Mouse (Mus musculus): ENCODE results near the gene Fam120b. TPM values are rescaled to one million over a fixed set of nuclear protein-coding genes. Genes with fewer than 3 reads are reported as not detected.

Gene Fam120b
- polyA plus RNA-seq, 1 experiment: 33.8 TPM

DNA sequence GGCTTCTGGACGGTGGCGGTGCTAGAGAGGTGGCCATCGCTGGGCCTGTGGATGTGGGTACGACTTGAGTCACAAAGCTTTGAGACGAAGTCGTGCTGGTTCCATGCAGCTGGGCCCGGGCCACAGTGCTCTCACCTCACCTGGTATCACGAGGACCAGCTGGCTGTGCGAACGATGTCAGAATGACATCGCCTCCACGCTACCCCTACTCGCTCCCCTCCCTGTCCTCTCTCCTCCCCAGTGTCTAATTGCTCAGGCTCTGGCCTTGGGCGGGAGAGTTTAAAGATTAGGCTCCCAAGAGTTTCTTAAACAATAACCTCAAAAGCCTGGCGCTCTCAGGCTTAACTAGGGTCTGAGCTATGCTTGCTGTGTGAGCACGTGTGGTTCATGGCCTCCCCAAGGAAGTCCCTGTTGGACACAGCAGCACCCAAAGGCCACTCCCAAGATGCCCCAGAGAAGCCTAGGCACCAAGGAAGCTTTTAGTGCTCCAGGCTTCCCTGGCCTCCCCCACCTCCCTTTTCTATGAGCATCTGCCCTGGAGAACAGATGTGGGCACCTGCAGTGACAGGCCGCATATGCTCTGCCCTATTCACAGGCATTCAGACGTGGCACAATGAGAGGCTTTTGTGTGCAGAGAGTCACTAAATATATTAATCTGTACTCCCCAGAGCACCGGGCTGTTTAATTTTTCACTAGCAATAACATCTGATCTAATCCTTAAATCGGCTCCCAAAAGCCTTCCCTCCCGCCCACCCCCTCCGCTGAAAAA, 14.7 kb upstream of the Fam120b start:
- Histone ChIP-seq H3K27ac (ENCODE audit: insufficient read depth, low read length) (no peak overlapping the region), H3K27me3 (ENCODE audit: control insufficient read depth, insufficient read depth, low read length) (peaks cover 2% of the 10 kb centered on the region; the same call in 1 of the 2 replicates), H3K4me1 (ENCODE audit: control insufficient read depth, insufficient read depth, low read length) (no peaks in the 10 kb centered on the region), H3K4me3 (replicated peaks; ENCODE audit: insufficient read depth, low read depth, low read length) (no peak overlapping the region)
- 18% methylated on average over 22 of the region's 22 CpGs for WGBS
- DNase-seq: no peak
- no peak for TF ChIP-seq POLR2A (IDR thresholded peaks at IDR 0.05; ENCODE audit: borderline replicate concordance, insufficient read depth, low read length)
- TF ChIP-seq CTCF (IDR thresholded peaks at IDR 0.05; ENCODE audit: borderline replicate concordance, insufficient read depth, low read depth, low read length): no peak

DNA sequence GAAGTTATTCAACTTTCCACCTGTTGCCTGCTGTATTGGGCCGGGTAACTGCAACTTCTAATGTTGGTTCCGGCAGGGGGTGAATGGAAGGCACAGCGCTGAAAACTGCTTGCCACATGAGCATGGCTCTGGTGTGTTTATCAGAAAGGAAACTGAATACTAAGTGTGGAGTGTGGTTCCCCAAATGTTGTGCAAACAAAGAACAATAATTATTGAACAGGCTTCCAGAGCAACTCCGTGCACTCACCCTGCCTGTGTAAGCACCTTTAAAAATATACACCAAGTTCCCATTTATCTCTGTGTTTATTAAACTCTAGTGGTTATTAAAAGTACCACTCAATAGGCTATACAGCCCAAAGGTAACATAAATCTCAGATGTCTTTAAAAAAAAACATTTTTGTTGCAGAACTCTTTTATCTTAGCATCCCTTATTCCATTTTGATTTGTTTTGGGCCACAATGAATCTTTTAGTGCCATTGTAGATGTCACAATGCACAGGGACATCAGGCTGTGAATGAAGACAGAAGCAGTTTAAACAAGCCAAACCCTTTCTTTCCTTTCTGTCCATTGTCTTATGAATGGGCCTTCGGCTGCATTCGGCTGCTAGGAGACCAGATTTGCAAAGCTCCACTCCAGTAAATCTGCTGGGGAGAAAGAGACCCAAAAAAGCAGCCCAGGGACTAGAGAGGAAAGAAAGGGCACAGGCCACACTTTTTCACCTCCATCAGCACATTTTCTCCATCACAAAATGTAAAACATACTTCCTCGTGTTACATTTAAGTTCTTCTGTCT, 13.9 kb upstream of the Fam120b start:
- WGBS: 41% methylated on average over 7 of the region's 7 CpGs
- TF ChIP-seq CTCF (IDR thresholded peaks at IDR 0.05; ENCODE audit: borderline replicate concordance, insufficient read depth, low read depth, low read length) (no peak), POLR2A (IDR thresholded peaks at IDR 0.05; ENCODE audit: borderline replicate concordance, insufficient read depth, low read length) (no peak)
- H3K27ac ChIP-seq (ENCODE audit: insufficient read depth, low read length): no peak overlapping the region

DNA sequence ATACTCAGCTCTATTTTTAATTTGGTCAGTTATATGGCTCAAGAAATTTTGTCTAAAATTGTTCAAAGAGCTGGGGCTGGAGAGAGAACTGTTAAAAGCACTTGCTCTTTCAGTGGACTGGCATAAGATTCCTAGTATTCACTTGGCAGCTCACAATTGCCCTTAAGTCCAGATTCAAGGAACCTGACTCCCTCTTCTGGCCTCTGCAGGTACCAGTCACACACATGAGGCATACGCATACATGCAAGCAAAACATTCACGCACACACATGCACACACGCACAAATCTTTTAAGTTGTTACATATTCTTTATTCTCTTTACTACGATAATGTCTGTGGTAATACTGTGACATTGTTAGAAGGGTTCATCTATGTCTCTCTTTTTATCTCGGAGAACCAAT, 12.6 kb upstream of the Fam120b start:
- 97% methylated on average over 5 of the region's 5 CpGs for WGBS
- DNase-seq: no peak
- Histone ChIP-seq H3K4me1 (ENCODE audit: control insufficient read depth, insufficient read depth, low read length) (no peaks in the 10 kb centered on the region), H3K4me3 (replicated peaks; ENCODE audit: insufficient read depth, low read depth, low read length) (no peak overlapping the region), H3K27ac (ENCODE audit: insufficient read depth, low read length) (no peak overlapping the region), H3K27me3 (ENCODE audit: control insufficient read depth, insufficient read depth, low read length) (peaks cover 2% of the 10 kb centered on the region; the same call in 1 of the 2 replicates)
- TF ChIP-seq POLR2A (IDR thresholded peaks at IDR 0.05; ENCODE audit: borderline replicate concordance, insufficient read depth, low read length): no peak

More for the DNA sequence above, 13.9 kb upstream of the Fam120b start:
- peaks cover 2% of the 10 kb centered on the region; the same call in 1 of the 2 replicates for H3K27me3 ChIP-seq (ENCODE audit: control insufficient read depth, insufficient read depth, low read length)
- no peaks in the 10 kb centered on the region for H3K4me1 ChIP-seq (ENCODE audit: control insufficient read depth, insufficient read depth, low read length)
- no peak for DNase-seq
- no peak overlapping the region for H3K4me3 ChIP-seq (replicated peaks; ENCODE audit: insufficient read depth, low read depth, low read length)

DNA sequence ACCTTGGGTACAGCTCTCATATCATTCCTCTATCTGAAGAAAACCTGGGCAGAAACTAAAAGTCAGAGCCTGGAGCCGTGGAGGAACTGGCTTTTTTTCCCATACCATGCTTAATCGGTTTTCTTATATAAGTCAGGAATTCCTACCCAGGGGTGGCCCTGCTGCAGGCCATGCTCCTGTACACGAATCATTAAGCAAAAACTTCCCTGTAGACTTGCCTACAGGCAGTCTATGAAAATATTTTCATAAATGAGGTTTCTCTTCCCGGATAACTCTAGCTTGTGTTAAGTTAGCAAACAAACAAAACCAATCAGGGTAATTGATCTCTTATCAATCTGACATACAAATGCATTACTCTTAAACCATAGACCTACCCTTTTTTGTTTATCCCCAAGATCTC, 7.1 kb upstream of the Fam120b start:
- Histone ChIP-seq H3K27ac (ENCODE audit: insufficient read depth, low read length) (no peak overlapping the region), H3K4me3 (replicated peaks; ENCODE audit: insufficient read depth, low read depth, low read length) (no peak overlapping the region), H3K27me3 (ENCODE audit: control insufficient read depth, insufficient read depth, low read length) (no peaks in the 10 kb centered on the region; the same call in 1 of the 2 replicates), H3K4me1 (ENCODE audit: control insufficient read depth, insufficient read depth, low read length) (no peaks in the 10 kb centered on the region)
- TF ChIP-seq CTCF (IDR thresholded peaks at IDR 0.05; ENCODE audit: borderline replicate concordance, insufficient read depth, low read depth, low read length): no peak
- TF ChIP-seq POLR2A (IDR thresholded peaks at IDR 0.05; ENCODE audit: borderline replicate concordance, insufficient read depth, low read length): no peak
- WGBS: 65% methylated on average over 4 of the region's 4 CpGs
- DNase-seq: no peak

DNA sequence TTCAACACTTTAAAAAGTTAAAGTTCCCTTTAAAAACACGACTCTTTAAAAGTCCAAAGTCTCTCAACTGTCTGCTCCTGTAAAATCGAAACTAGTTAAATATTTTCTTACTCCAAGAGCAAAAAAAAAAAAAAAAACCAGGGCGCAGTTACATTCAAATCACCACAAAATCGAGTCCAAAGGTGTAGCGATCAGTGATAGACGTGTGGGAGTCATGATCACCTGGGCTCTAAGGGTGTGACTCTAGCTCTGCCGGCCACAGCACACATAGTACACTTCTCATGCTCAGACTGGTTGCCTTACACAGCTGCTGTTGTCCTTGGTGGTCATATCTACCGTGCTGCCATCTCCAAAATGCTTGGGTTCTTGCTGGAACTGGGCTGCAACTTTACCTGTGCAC, 6.6 kb upstream of the Fam120b start:
- Histone ChIP-seq H3K27ac (ENCODE audit: insufficient read depth, low read length) (no peak overlapping the region), H3K4me1 (ENCODE audit: control insufficient read depth, insufficient read depth, low read length) (no peaks in the 10 kb centered on the region), H3K4me3 (replicated peaks; ENCODE audit: insufficient read depth, low read depth, low read length) (no peak overlapping the region), H3K27me3 (ENCODE audit: control insufficient read depth, insufficient read depth, low read length) (no peaks in the 10 kb centered on the region; the same call in 1 of the 2 replicates)
- WGBS: 75% methylated on average over 8 of the region's 8 CpGs
- TF ChIP-seq CTCF (IDR thresholded peaks at IDR 0.05; ENCODE audit: borderline replicate concordance, insufficient read depth, low read depth, low read length): no peak
- no peak for TF ChIP-seq POLR2A (IDR thresholded peaks at IDR 0.05; ENCODE audit: borderline replicate concordance, insufficient read depth, low read length)
- DNase-seq: no peak

DNA sequence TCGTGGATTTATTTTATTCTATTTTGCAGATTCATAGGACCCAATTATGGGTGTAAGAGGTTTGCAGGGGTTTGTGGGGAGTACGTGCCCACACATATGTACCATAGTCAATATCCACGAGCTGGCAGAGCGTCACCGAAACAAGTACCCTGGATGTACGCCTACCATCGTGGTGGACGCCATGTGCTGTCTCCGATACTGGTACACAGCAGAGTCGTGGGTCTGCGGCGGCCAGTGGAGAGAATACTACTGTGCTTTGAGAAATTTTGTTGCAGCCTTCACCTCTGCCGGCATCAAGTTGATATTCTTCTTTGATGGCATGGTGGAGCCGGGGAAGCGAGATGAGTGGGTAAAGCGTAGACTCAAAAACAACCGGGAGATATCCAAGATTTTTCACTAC, 5.7 kb downstream of the Fam120b start:
- DNase-seq: no peak
- TF ChIP-seq POLR2A (IDR thresholded peaks at IDR 0.05; ENCODE audit: borderline replicate concordance, insufficient read depth, low read length) (no peak), CTCF (IDR thresholded peaks at IDR 0.05; ENCODE audit: borderline replicate concordance, insufficient read depth, low read depth, low read length) (no peak)
- H3K27me3 ChIP-seq (ENCODE audit: control insufficient read depth, insufficient read depth, low read length): no peaks in the 10 kb centered on the region
- H3K4me3 ChIP-seq (replicated peaks; ENCODE audit: insufficient read depth, low read depth, low read length): no peak overlapping the region
- no peak overlapping the region for H3K27ac ChIP-seq (ENCODE audit: insufficient read depth, low read length)
- WGBS: 97% methylated on average over 17 of the region's 17 CpGs
- H3K4me1 ChIP-seq (ENCODE audit: control insufficient read depth, insufficient read depth, low read length): no peaks in the 10 kb centered on the region

DNA sequence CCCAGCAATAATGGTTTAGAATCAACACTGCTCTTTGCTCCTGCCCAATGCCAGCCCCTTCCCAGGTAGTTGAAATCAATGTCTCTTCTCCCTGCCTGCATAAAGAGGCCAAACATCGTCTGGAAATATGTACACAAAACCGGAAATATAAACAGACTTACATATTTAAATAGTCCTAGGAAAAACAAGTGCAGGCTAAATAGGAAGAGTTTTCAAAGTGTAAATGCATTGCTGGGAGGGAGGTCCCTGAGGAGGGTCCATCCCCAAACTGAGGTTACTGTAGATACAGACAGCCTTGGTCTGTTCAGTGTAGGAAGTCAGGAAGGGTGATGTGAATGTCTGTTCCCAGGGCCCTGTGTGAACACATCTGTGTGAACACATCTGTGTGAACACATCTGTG, 10.6 kb downstream of the Fam120b start:
- no peaks in the 10 kb centered on the region for H3K27me3 ChIP-seq (ENCODE audit: control insufficient read depth, insufficient read depth, low read length)
- no peak for DNase-seq
- TF ChIP-seq POLR2A (IDR thresholded peaks at IDR 0.05; ENCODE audit: borderline replicate concordance, insufficient read depth, low read length) (no peak), CTCF (IDR thresholded peaks at IDR 0.05; ENCODE audit: borderline replicate concordance, insufficient read depth, low read depth, low read length) (no peak)
- H3K4me3 ChIP-seq (replicated peaks; ENCODE audit: insufficient read depth, low read depth, low read length): no peak overlapping the region
- WGBS: 91% methylated on average over 2 of the region's 2 CpGs
- no peak overlapping the region for H3K27ac ChIP-seq (ENCODE audit: insufficient read depth, low read length)
- no peaks in the 10 kb centered on the region for H3K4me1 ChIP-seq (ENCODE audit: control insufficient read depth, insufficient read depth, low read length)

Data from cerebellum, adult 2 months (tissue).